Mouse (Mus musculus) bone marrow, adult 2 months (tissue): Measurements from ENCODE around the gene Bnipl.

Experiments used
- CTCF ChIP-seq: fragments of 200-500 bp; IDR thresholded peaks from 2 replicates; pipeline ENCODE4 v1.5.1; 2011; ENCODE audit warnings: low read length, control low read depth; ENCODE audit not compliant: control insufficient read depth, insufficient read depth
- POLR2A ChIP-seq: fragments of 200-500 bp; IDR thresholded peaks from 2 replicates; pipeline ENCODE4 v1.6.1; 2011; ENCODE audit warnings: low read depth, mild to moderate bottlenecking, control low read depth, low read length, borderline replicate concordance; ENCODE audit not compliant: control insufficient read depth

- TF ChIP-seq POLR2A (no peak), CTCF (no peak)
Observed at GRCm38 (mm10) chr3:95237541-95238099, 13.4 kb downstream of the Bnipl start.
